Mouse (Mus musculus): ENCODE data around the gene Ppp2r5e. TPM values are rescaled to one million over a fixed set of nuclear protein-coding genes. Genes with fewer than 3 reads are reported as not detected.

The Ppp2r5e gene
- total RNA-seq (2022): 10 to 100 TPM; 28.5 to 32.0 (median 31.3) TPM

- peak; percentile 98 for DNase-seq (ENCODE audit: low spot score)
Measured at GRCm38 (mm10) chr12:75596154-75597002, at the start of gene Ppp2r5e. Gene Ppp2r5e (minus strand): TSS chr12:75596245.

GRCm38 (mm10) chr12:75645780-75646179, 49.7 kb upstream of the Ppp2r5e start:
- DNase-seq (ENCODE audit: low spot score): no peak

- DNase-seq (ENCODE audit: low spot score): no peak
Measured at GRCm38 (mm10) chr12:75641726-75642125, 45.7 kb upstream of the Ppp2r5e start.

GRCm38 (mm10) chr12:75638345-75638744, 42.3 kb upstream of the Ppp2r5e start:
- DNase-seq (ENCODE audit: low spot score): no peak

GRCm38 (mm10) chr12:75637103-75637502, 41.1 kb upstream of the Ppp2r5e start:
- no peak for DNase-seq (ENCODE audit: low spot score)

- no peak for DNase-seq (ENCODE audit: low spot score)
Measured at GRCm38 (mm10) chr12:75635771-75636430, 39.9 kb upstream of the Ppp2r5e start.

- DNase-seq (ENCODE audit: low spot score): no peak
Measured at GRCm38 (mm10) chr12:75629618-75630017, 33.6 kb upstream of the Ppp2r5e start.

- no peak for DNase-seq (ENCODE audit: low spot score)
Measured at GRCm38 (mm10) chr12:75623292-75623691, 27.2 kb upstream of the Ppp2r5e start.

GRCm38 (mm10) chr12:75622835-75623234, 26.8 kb upstream of the Ppp2r5e start:
- DNase-seq (ENCODE audit: low spot score): no peak

GRCm38 (mm10) chr12:75616841-75617240, 20.8 kb upstream of the Ppp2r5e start:
- no peak for DNase-seq (ENCODE audit: low spot score)

GRCm38 (mm10) chr12:75616158-75616791, 20.2 kb upstream of the Ppp2r5e start:
- no peak for DNase-seq (ENCODE audit: low spot score)

GRCm38 (mm10) chr12:75615556-75615955, 19.5 kb upstream of the Ppp2r5e start:
- no peak for DNase-seq (ENCODE audit: low spot score)

- DNase-seq (ENCODE audit: low spot score): no peak
Measured at GRCm38 (mm10) chr12:75612711-75613110, 16.7 kb upstream of the Ppp2r5e start.

- DNase-seq (ENCODE audit: low spot score): no peak
Measured at GRCm38 (mm10) chr12:75599490-75599889, 3.4 kb upstream of the Ppp2r5e start.

GRCm38 (mm10) chr12:75598988-75599387, 2.9 kb upstream of the Ppp2r5e start:
- DNase-seq (ENCODE audit: low spot score): no peak

- no peak for DNase-seq (ENCODE audit: low spot score)
Measured at GRCm38 (mm10) chr12:75597707-75598106, 1.7 kb upstream of the Ppp2r5e start.

GRCm38 (mm10) chr12:75595291-75596153, 523 bp downstream of the Ppp2r5e start:
- peak; percentile 29 for DNase-seq (ENCODE audit: low spot score)

- DNase-seq (ENCODE audit: low spot score): no peak
Measured at GRCm38 (mm10) chr12:75594404-75594803, 1.6 kb downstream of the Ppp2r5e start.

GRCm38 (mm10) chr12:75593817-75594216, 2.2 kb downstream of the Ppp2r5e start:
- DNase-seq (ENCODE audit: low spot score): no peak

- no peak for DNase-seq (ENCODE audit: low spot score)
Measured at GRCm38 (mm10) chr12:75587501-75587900, 8.5 kb downstream of the Ppp2r5e start.

- no peak for DNase-seq (ENCODE audit: low spot score)
Measured at GRCm38 (mm10) chr12:75583776-75584175, 12.3 kb downstream of the Ppp2r5e start.
